Mouse (Mus musculus) stomach, embryonic 16.5 days (tissue): ENCODE results near the gene Cdkal1. TPM values are rescaled to one million over a fixed set of nuclear protein-coding genes. Genes with fewer than 3 reads are reported as not detected.
A peak's percentile ranks its signal among the peaks of the same experiment; 100 is the strongest.

Experiments used
- ATAC-seq: fragments of 200-750 bp; cut with Nextera tagmentation; 2 replicates; pipeline ENCODE4 v1.8.0; 2017; ENCODE audit warnings: moderate number of reproducible peaks, moderate TSS enrichment; ENCODE audit not compliant: insufficient read depth, low FRiP score
- H3K27ac ChIP-seq: fragments of 300-500 bp; sonication (generic); 2 replicates; pipeline ENCODE4 v1.5.1; 2014; ENCODE audit warnings: low read length
- H3K27me3 ChIP-seq: fragments of 300-500 bp; sonication (generic); 2 replicates; pipeline ENCODE4 v1.6.1; 2014; ENCODE audit warnings: low read length, control low read depth, mixed read lengths; ENCODE audit not compliant: control insufficient read depth, insufficient read depth
- H3K36me3 ChIP-seq: fragments of 300-500 bp; sonication (generic); 2 replicates; pipeline ENCODE4 v1.6.1; 2014; ENCODE audit warnings: low read length; ENCODE audit not compliant: control insufficient read depth, insufficient read depth
- H3K4me1 ChIP-seq: fragments of 300-500 bp; sonication (generic); 2 replicates; pipeline ENCODE4 v1.6.1; 2014; ENCODE audit warnings: low read length, control low read depth, mixed read lengths; ENCODE audit not compliant: control insufficient read depth, insufficient read depth
- H3K4me2 ChIP-seq: fragments of 300-500 bp; sonication (generic); 2 replicates; pipeline ENCODE4 v1.6.1; 2014; ENCODE audit warnings: low read depth, low read length, mixed read lengths
- H3K4me3 ChIP-seq: fragments of 300-500 bp; sonication (generic); replicated peaks from 2 replicates; pipeline ENCODE4 v1.5.1; 2014; ENCODE audit warnings: mild to moderate bottlenecking, low read length
- H3K9ac ChIP-seq: fragments of 300-500 bp; sonication (generic); 2 replicates; pipeline ENCODE4 v1.6.1; 2014; ENCODE audit warnings: low read length
- H3K9me3 ChIP-seq: fragments of 300-500 bp; sonication (generic); replicated peaks from 2 replicates; pipeline ENCODE4 v1.6.1; 2016; ENCODE audit warnings: low read length, control low read depth; ENCODE audit not compliant: control insufficient read depth
- WGBS: fragments of 180-500 bp; shearing (Covaris S2); extraction: QIAGEN DNeasy Blood & Tissue Kit; methylation state at CpG from one replicate; pipeline ENCODE4 v1.1.7; 2014; 5-methylcytosine and 5-hydroxymethylcytosine counted together
- polyA plus RNA-seq: library from polyadenylated mRNA; unstranded; fragments of >200 nt; fragmentation: Nextera tagmentation; extraction: Ambion mirVana; gene quantifications from 2 replicates; pipeline ENCODE4 v1.2.1, GENCODE M21; 2015

Gene Cdkal1
- polyA plus RNA-seq, 1 experiment from 2014 or later, result 29.8 TPM

- WGBS, result 94% methylated on average over 5 of the region's 5 CpGs
- Histone ChIP-seq H3K36me3 (no peaks in the 10 kb centered on the region), H3K4me2 (no peak overlapping the region), H3K4me1 (no peaks in the 10 kb centered on the region), H3K4me3 (no peak overlapping the region), H3K9ac (no peak overlapping the region), H3K27me3 (no peaks in the 10 kb centered on the region), H3K9me3 (no peaks in the 10 kb centered on the region), H3K27ac (no peak overlapping the region)
- ATAC-seq, result no peak
These were observed 134.3 kb downstream of the Cdkal1 start for GRCm38 (mm10) chr13:29721206-29721605.

GRCm38 (mm10) chr13:29716550-29716949 is 138.9 kb downstream of the Cdkal1 start:
- Histone ChIP-seq H3K9ac (no peak overlapping the region), H3K36me3 (no peaks in the 10 kb centered on the region), H3K27me3 (no peaks in the 10 kb centered on the region), H3K4me3 (no peak overlapping the region), H3K4me2 (no peak overlapping the region), H3K27ac (no peak overlapping the region), H3K9me3 (no peaks in the 10 kb centered on the region), H3K4me1 (no peaks in the 10 kb centered on the region)
- ATAC-seq, result no peak
- WGBS, result 82% methylated on average over 4 of the region's 4 CpGs

GRCm38 (mm10) chr13:29715241-29715841 is 140.1 kb downstream of the Cdkal1 start:
- 43% methylated on average over 3 of the region's 3 CpGs for WGBS
- Histone ChIP-seq H3K27me3 (no peaks in the 10 kb centered on the region), H3K9ac (no peak overlapping the region), H3K27ac (no peak overlapping the region), H3K4me1 (no peaks in the 10 kb centered on the region), H3K9me3 (no peaks in the 10 kb centered on the region), H3K4me2 (no peak overlapping the region), H3K36me3 (no peaks in the 10 kb centered on the region), H3K4me3 (no peak overlapping the region)
- no peak for ATAC-seq

GRCm38 (mm10) chr13:29707620-29708019 is 147.9 kb downstream of the Cdkal1 start:
- no peak for ATAC-seq
- no peak overlapping the region for H3K9ac ChIP-seq
- no peaks in the 10 kb centered on the region for H3K36me3 ChIP-seq
- no peaks in the 10 kb centered on the region for H3K27me3 ChIP-seq
- no peak overlapping the region for H3K4me2 ChIP-seq
- H3K27ac ChIP-seq, result no peak overlapping the region
- WGBS, result 73% methylated on average over 3 of the region's 3 CpGs
- no peak overlapping the region for H3K4me3 ChIP-seq
- no peaks in the 10 kb centered on the region for H3K4me1 ChIP-seq
- no peaks in the 10 kb centered on the region for H3K9me3 ChIP-seq

- no peak overlapping the region for H3K9ac ChIP-seq
- H3K4me3 ChIP-seq, result no peak overlapping the region
- 75% methylated on average over 1 of the region's 1 CpGs for WGBS
- no peak for ATAC-seq
- no peaks in the 10 kb centered on the region for H3K36me3 ChIP-seq
- no peak overlapping the region for H3K27ac ChIP-seq
- H3K4me1 ChIP-seq, result peaks cover 6% of the 10 kb centered on the region; the same call in 1 of the 2 replicates
- H3K4me2 ChIP-seq, result no peak overlapping the region
- H3K27me3 ChIP-seq, result no peaks in the 10 kb centered on the region
- no peaks in the 10 kb centered on the region for H3K9me3 ChIP-seq
These were observed 154.1 kb downstream of the Cdkal1 start for GRCm38 (mm10) chr13:29701400-29701799.

GRCm38 (mm10) chr13:29699896-29700295 is 155.6 kb downstream of the Cdkal1 start:
- ATAC-seq, result no peak

GRCm38 (mm10) chr13:29698307-29698985 is 157.0 kb downstream of the Cdkal1 start:
- no peaks in the 10 kb centered on the region for H3K27me3 ChIP-seq
- WGBS, result 44% methylated on average over 5 of the region's 5 CpGs
- peak overlapping the region; percentile 10; the same call in 1 of the 2 replicates for H3K27ac ChIP-seq
- no peak overlapping the region for H3K4me2 ChIP-seq
- no peak overlapping the region for H3K9ac ChIP-seq
- peaks cover 6% of the 10 kb centered on the region; the same call in 1 of the 2 replicates for H3K4me1 ChIP-seq
- no peaks in the 10 kb centered on the region for H3K9me3 ChIP-seq
- no peaks in the 10 kb centered on the region for H3K36me3 ChIP-seq
- no peak for ATAC-seq
- no peak overlapping the region for H3K4me3 ChIP-seq

More at GRCm38 (mm10) chr13:29699896-29700295, 155.6 kb downstream of the Cdkal1 start:
- no peaks in the 10 kb centered on the region for H3K36me3 ChIP-seq
- WGBS, result 93% methylated on average over 5 of the region's 5 CpGs
- no peaks in the 10 kb centered on the region for H3K27me3 ChIP-seq
- no peak overlapping the region for H3K4me3 ChIP-seq
- H3K4me1 ChIP-seq, result peaks cover 6% of the 10 kb centered on the region; the same call in 1 of the 2 replicates
- no peaks in the 10 kb centered on the region for H3K9me3 ChIP-seq
- H3K4me2 ChIP-seq, result no peak overlapping the region
- H3K27ac ChIP-seq, result no peak overlapping the region
- H3K9ac ChIP-seq, result no peak overlapping the region

GRCm38 (mm10) chr13:29697230-29697629 is 158.2 kb downstream of the Cdkal1 start:
- no peaks in the 10 kb centered on the region for H3K9me3 ChIP-seq
- H3K36me3 ChIP-seq, result no peaks in the 10 kb centered on the region
- no peaks in the 10 kb centered on the region for H3K27me3 ChIP-seq
- no peak overlapping the region for H3K4me2 ChIP-seq
- H3K27ac ChIP-seq, result no peak overlapping the region
- no peak overlapping the region for H3K4me3 ChIP-seq
- no peak overlapping the region for H3K9ac ChIP-seq
- H3K4me1 ChIP-seq, result peaks cover 6% of the 10 kb centered on the region; the same call in 1 of the 2 replicates
- no peak for ATAC-seq
- 81% methylated on average over 3 of the region's 3 CpGs for WGBS

- no peak overlapping the region for H3K4me2 ChIP-seq
- H3K4me1 ChIP-seq, result no peaks in the 10 kb centered on the region
- H3K27me3 ChIP-seq, result no peaks in the 10 kb centered on the region
- H3K9ac ChIP-seq, result no peak overlapping the region
- no peaks in the 10 kb centered on the region for H3K36me3 ChIP-seq
- WGBS, result 86% methylated on average over 7 of the region's 7 CpGs
- H3K27ac ChIP-seq, result no peak overlapping the region
- no peak for ATAC-seq
- no peak overlapping the region for H3K4me3 ChIP-seq
- H3K9me3 ChIP-seq, result no peaks in the 10 kb centered on the region
These were observed 164.7 kb downstream of the Cdkal1 start for GRCm38 (mm10) chr13:29690734-29691133.
